ENCODE assay signal across 16 mouse cellular contexts in the genomic region with DNA sequence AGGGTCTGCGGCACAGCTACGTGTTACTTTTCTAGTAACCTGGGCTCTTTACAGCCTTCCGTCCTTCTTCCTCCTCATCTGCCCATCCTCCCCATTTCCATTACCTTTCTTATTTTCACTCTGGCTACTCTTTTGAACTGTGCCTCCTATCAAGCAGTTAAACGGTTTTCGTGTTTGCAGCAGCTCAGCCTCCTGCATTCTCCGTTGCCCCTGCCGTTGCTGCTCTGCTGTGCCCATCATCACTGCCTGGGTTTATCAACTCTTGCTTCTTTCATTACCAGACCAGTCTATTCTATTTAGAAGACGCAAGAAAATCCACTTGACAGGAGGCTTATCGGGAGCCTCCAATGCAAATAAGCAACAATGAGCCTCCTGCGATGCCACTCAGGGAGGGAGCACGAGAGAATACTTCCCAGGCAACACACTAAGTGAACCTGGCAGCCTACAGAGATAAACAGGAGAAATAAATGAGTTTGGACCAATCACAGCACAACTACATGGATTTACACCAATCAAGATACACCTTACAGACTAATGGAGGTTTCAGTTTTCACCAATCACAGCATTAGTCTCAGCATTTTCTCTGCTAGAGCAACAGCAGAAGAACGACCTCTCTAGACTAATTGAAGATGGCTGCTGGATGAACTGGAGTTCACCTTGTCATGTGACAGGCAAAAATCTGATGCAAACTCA.
DNase-seq lines count a peak whose midpoint lies in the region; ATAC-seq and TF ChIP-seq lines count a peak whose summit lies in the region.
"Had no signal": no experiment of that assay in that cellular context is flagged by ENCODE, and none has a peak within 500 bp of the region (broad histone marks: within the 10 kb centered on the region; RNA-seq: fewer than 3 reads in every experiment).

No protein-coding gene starts in this region.

- H3K36me3 ChIP-seq in heart, adult 2 months (ENCODE audit: control insufficient read depth, insufficient read depth, low read length), result no peaks in the 10 kb centered on the region
- no peaks in the 10 kb centered on the region for H3K36me3 ChIP-seq in midbrain, embryonic 12.5 days
- H3K36me3 ChIP-seq: embryonic facial prominence, embryonic 13.5 days; kidney, embryonic 15.5 days; liver, embryonic 15.5 days had no signal

- no peak for TF ChIP-seq EP300 in heart, adult 2 months (IDR thresholded peaks at IDR 0.05; ENCODE audit: insufficient read depth, low read depth, low read length)

- no peak for TF ChIP-seq CTCF in heart, adult 2 months (IDR thresholded peaks at IDR 0.05)

- TF ChIP-seq POLR2A in heart, adult 2 months (IDR thresholded peaks at IDR 0.05; ENCODE audit: insufficient read depth, low read depth, low read length), result no peak

- no peaks in the 10 kb centered on the region for H3K27me3 ChIP-seq in heart, adult 2 months (ENCODE audit: control insufficient read depth, insufficient read depth, low read length)
- no peaks in the 10 kb centered on the region for H3K27me3 ChIP-seq in midbrain, embryonic 12.5 days
- H3K27me3 ChIP-seq: embryonic facial prominence, embryonic 13.5 days; kidney, embryonic 15.5 days; liver, embryonic 15.5 days had no signal

- H3K4me3 ChIP-seq in heart, adult 2 months, result no peak overlapping the region
- H3K4me3 ChIP-seq in midbrain, embryonic 12.5 days, result no peak overlapping the region
- H3K4me3 ChIP-seq: embryonic facial prominence, embryonic 13.5 days; gastrocnemius, adult 2 months; kidney, embryonic 15.5 days; liver, embryonic 15.5 days had no signal

- H3K9me3 ChIP-seq in midbrain, embryonic 12.5 days, result no peaks in the 10 kb centered on the region
- H3K9me3 ChIP-seq: kidney, embryonic 15.5 days; liver, embryonic 15.5 days had no signal

- peak; percentile 81 for ATAC-seq in midbrain, embryonic 12.5 days (ENCODE audit: low FRiP score, low read depth)
- ATAC-seq: inflammation-experienced regulatory T-cells, adult 6 months had no signal

- peak; percentile 53 for DNase-seq in heart, adult 11 months
- no peak for DNase-seq in heart, adult 2 months
- peak; percentile 71 for DNase-seq in MN1 (ENCODE audit: low spot score)
- DNase-seq in retina, postnatal 7 days (ENCODE audit: low read depth, low spot score), result peak; percentile 8
- DNase-seq in T-cell, adult 2 months (ENCODE audit: low spot score), result no peak
- no peak for DNase-seq in lung, postnatal 25 days (ENCODE audit: low spot score)
- DNase-seq: cerebellum, adult 11-12 months; gastrocnemius, adult 2 months; lung, postnatal 14 days; right cerebral cortex, adult 18-20 months had no signal

- no peak overlapping the region for H3K27ac ChIP-seq in heart, adult 2 months
- no peak overlapping the region for H3K27ac ChIP-seq in midbrain, embryonic 12.5 days (replicated peaks)
- H3K27ac ChIP-seq: embryonic facial prominence, embryonic 13.5 days; gastrocnemius, adult 2 months; kidney, embryonic 15.5 days; liver, embryonic 15.5 days; stomach, postnatal 0 days had no signal

- H3K4me1 ChIP-seq in heart, adult 2 months (ENCODE audit: control insufficient read depth, insufficient read depth, low read length), result no peaks in the 10 kb centered on the region; the same call in 1 of the 2 replicates
- H3K4me1 ChIP-seq in midbrain, embryonic 12.5 days, result no peaks in the 10 kb centered on the region
- H3K4me1 ChIP-seq: embryonic facial prominence, embryonic 13.5 days; kidney, embryonic 15.5 days; liver, embryonic 15.5 days had no signal

- intact Hi-C loops in heart, adult 2 months (cut with DNase I), result no loop called here

- no peak overlapping the region for H3K9ac ChIP-seq in heart, adult 2 months (ENCODE audit: low read depth, low read length)
- H3K9ac ChIP-seq in midbrain, embryonic 12.5 days (replicated peaks), result no peak overlapping the region
- H3K9ac ChIP-seq: embryonic facial prominence, embryonic 13.5 days; kidney, embryonic 15.5 days; liver, embryonic 15.5 days had no signal

- no peaks in the 10 kb centered on the region for H3K79me2 ChIP-seq in heart, adult 2 months (replicated peaks; ENCODE audit: control insufficient read depth, insufficient read depth, low read length)

- WGBS in heart, adult 2 months, result 90% methylated on average over 12 of the region's 12 CpGs
- WGBS in midbrain, embryonic 12.5 days, result 72% methylated on average over 12 of the region's 12 CpGs

- no peak overlapping the region for H3K4me2 ChIP-seq in midbrain, embryonic 12.5 days (replicated peaks)
- H3K4me2 ChIP-seq: embryonic facial prominence, embryonic 13.5 days; kidney, embryonic 15.5 days; liver, embryonic 15.5 days had no signal

Comparison
In these comparisons a context has a peak if more than half of its experiments do, and no peak if none do; other contexts are left out.
1. DNase-seq: peak in heart, adult 11 months (single experiment), MN1 (single experiment) and retina, postnatal 7 days (single experiment); none in heart, adult 2 months (0 of 2), T-cell, adult 2 months (single experiment) and lung, postnatal 25 days (single experiment).